Mouse (Mus musculus): Measurements from ENCODE around the gene Bcl2l13. TPM values are rescaled to one million over a fixed set of nuclear protein-coding genes. Genes with fewer than 3 reads are reported as not detected.

Bcl2l13 gene
- total and polyA plus RNA-seq, 3 experiments: 43.7 to 49.9 TPM; not detected in 1

DNA sequence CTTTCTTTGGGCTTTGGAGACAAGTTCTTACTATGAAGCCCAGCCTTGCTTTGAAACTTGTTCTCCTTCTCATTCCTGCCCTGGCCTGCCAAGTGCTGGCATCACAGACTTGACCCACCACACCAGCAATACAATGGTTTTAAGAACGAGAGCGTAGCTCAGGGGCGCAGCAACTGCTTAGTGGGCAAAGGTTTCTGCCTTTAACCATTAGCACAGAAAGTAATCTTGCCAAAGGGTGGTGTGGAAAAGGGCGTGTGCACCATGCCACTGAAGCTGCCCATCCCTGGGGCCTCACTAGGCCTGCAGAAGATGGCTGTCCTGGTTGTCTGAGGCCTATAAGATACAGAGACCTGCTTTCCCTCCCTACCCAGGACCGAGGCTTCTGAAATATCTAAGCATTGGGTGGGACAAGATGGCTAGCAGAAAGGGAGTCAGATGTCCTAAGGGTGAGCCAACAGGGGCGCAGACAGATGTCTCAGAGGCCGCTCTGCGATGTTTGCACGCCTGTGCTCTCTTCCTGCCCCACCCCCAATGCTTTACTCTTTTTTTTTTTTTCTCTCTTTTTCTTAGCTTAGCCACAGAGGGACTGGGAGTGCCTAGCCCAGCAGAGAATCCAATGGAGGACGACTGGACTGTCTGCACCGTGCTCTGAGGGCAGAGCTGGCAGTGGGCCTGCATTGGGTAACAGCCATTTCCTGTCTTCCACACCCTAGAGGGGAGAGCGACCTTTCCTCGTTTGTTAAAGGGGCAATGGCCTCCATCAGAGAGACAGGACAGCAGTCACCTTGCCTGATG lies 75.4 kb downstream of the Bcl2l13 start:
- Histone ChIP-seq H3K9ac (ENCODE audit: control insufficient read depth, low read depth, low read length, poor library complexity, severe bottlenecking) (no peak overlapping the region), H3K79me2 (ENCODE audit: control insufficient read depth, insufficient read depth, low read length, poor library complexity) (peaks cover 21% of the 10 kb centered on the region), H3K9me3 (replicated peaks; ENCODE audit: insufficient read depth, low read length) (no peaks in the 10 kb centered on the region), H3K4me3 (ENCODE audit: control insufficient read depth in 1 of 2, insufficient read depth in 1 of 2, low read depth in 2 of 2, low read length in 2 of 2) (no peak overlapping the region), H3K4me1 (ENCODE audit: control insufficient read depth in 1 of 2, insufficient read depth in 2 of 2, low read length in 2 of 2) (peaks cover 29 to 77% of the 10 kb centered on the region in 2 experiments), H3K27me3 (ENCODE audit: control insufficient read depth in 1 of 2, insufficient read depth in 2 of 2, low read length in 2 of 2) (no peaks in the 10 kb centered on the region), H3K36me3 (ENCODE audit: control insufficient read depth in 1 of 2, insufficient read depth in 2 of 2, low read length in 2 of 2) (peaks cover 2 to 61% of the 10 kb centered on the region in 2 experiments), H3K27ac (ENCODE audit: control insufficient read depth, low read depth, low read length) (no peak overlapping the region)
- DNase-seq (ENCODE audit: low read depth, low spot score): no peak
- TF ChIP-seq TAL1 (IDR thresholded peaks at IDR 0.05; ENCODE audit: low read length): no peak
- peak; percentile 63; the same call in 1 of the 2 replicates for TF ChIP-seq ZNF384 (IDR thresholded peaks at IDR 0.05; ENCODE audit: low read depth, low read length)

DNA sequence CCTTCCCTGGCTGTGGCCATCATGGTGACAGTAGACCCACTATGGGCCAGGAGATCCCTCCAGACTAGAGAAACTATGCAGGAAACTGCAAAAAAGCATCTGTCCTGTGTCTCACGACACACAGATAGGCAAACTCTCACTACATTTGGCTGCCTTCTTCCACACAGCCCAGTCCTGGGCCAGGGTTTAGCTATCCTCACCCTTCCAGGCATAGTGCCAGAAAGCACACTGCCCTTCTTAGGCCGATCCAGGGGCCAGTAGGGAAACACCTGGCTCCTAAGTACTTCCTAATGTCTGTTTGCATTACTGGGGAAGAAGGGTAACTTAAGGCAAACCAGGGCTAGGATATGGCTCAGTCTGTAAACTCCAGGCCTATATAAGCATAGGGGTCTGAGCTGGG lies 76.9 kb downstream of the Bcl2l13 start:
- DNase-seq (ENCODE audit: low read depth, low spot score): no peak
- no peak overlapping the region for H3K4me3 ChIP-seq (ENCODE audit: control insufficient read depth in 1 of 2, insufficient read depth in 1 of 2, low read depth in 2 of 2, low read length in 2 of 2)
- H3K9ac ChIP-seq (ENCODE audit: control insufficient read depth, low read depth, low read length, poor library complexity, severe bottlenecking): no peak overlapping the region
- peaks cover 21% of the 10 kb centered on the region for H3K79me2 ChIP-seq (ENCODE audit: control insufficient read depth, insufficient read depth, low read length, poor library complexity)
- H3K36me3 ChIP-seq (ENCODE audit: control insufficient read depth in 1 of 2, insufficient read depth in 2 of 2, low read length in 2 of 2): peaks cover 0 to 55% of the 10 kb centered on the region in 2 experiments; a peak in 2 of 4 replicates
- no peaks in the 10 kb centered on the region for H3K9me3 ChIP-seq (replicated peaks; ENCODE audit: insufficient read depth, low read length)
- no peaks in the 10 kb centered on the region for H3K27me3 ChIP-seq (ENCODE audit: control insufficient read depth in 1 of 2, insufficient read depth in 2 of 2, low read length in 2 of 2)
- peaks cover 29 to 69% of the 10 kb centered on the region in 2 experiments for H3K4me1 ChIP-seq (ENCODE audit: control insufficient read depth in 1 of 2, insufficient read depth in 2 of 2, low read length in 2 of 2)
- H3K27ac ChIP-seq (ENCODE audit: control insufficient read depth, low read depth, low read length): no peak overlapping the region
- TF ChIP-seq ZNF384 (IDR thresholded peaks at IDR 0.05; ENCODE audit: low read depth, low read length) (no peak), MYC (IDR thresholded peaks at IDR 0.05; ENCODE audit: low read depth, low read length) (no peak), TBP (IDR thresholded peaks at IDR 0.05; ENCODE audit: low read depth, low read length) (no peak), GATA1 (IDR thresholded peaks at IDR 0.05; ENCODE audit: low read depth, low read length) (no peak), POLR2A (IDR thresholded peaks at IDR 0.05; ENCODE audit: control insufficient read depth in 1 of 2, insufficient read depth in 1 of 2, low read depth in 1 of 2, low read length in 2 of 2, poor library complexity in 1 of 2) (no peak), NRF1 (IDR thresholded peaks at IDR 0.05; ENCODE audit: insufficient read depth, low read depth, low read length, poor library complexity, severe bottlenecking) (no peak), UBTF (IDR thresholded peaks at IDR 0.05; ENCODE audit: borderline replicate concordance, insufficient read depth, low read depth, low read length) (no peak), ELF1 (IDR thresholded peaks at IDR 0.05; ENCODE audit: low read depth, low read length) (no peak), MAZ (IDR thresholded peaks at IDR 0.05; ENCODE audit: low read depth, low read length) (no peak), TCF12 (IDR thresholded peaks at IDR 0.05; ENCODE audit: low read depth, low read length) (no peak)

DNA sequence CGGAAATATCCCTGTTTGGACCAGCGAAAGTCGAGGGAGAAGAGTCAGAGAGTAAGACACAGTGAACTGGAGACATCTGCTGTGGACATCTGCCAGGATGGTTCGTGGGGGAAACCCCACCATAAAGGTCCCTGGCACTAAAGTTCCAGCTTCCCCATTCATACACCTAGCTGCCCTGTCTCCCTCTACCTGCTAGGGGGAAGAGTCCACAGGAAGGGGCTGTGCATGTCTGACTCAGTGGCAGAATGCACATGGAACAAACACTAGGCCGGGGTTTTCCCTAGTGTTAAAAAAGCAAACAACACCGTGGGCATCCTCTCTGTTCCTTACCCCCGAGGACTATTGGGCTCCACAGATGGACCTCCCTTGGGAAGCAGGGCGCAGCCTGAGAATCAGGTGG lies 77.8 kb downstream of the Bcl2l13 start:
- Histone ChIP-seq H3K27ac (ENCODE audit: control insufficient read depth, low read depth, low read length) (peak overlapping the region; percentile 14; the same call in 1 of the 2 replicates), H3K4me1 (ENCODE audit: control insufficient read depth in 1 of 2, insufficient read depth in 2 of 2, low read length in 2 of 2) (peaks cover 29 to 67% of the 10 kb centered on the region in 2 experiments), H3K79me2 (ENCODE audit: control insufficient read depth, insufficient read depth, low read length, poor library complexity) (peaks cover 21% of the 10 kb centered on the region), H3K36me3 (ENCODE audit: control insufficient read depth in 1 of 2, insufficient read depth in 2 of 2, low read length in 2 of 2) (peaks cover 0 to 58% of the 10 kb centered on the region in 2 experiments; a peak in 2 of 4 replicates), H3K4me3 (ENCODE audit: control insufficient read depth in 1 of 2, insufficient read depth in 1 of 2, low read depth in 2 of 2, low read length in 2 of 2) (no peak overlapping the region), H3K9ac (ENCODE audit: control insufficient read depth, low read depth, low read length, poor library complexity, severe bottlenecking) (no peak overlapping the region), H3K27me3 (ENCODE audit: control insufficient read depth in 1 of 2, insufficient read depth in 2 of 2, low read length in 2 of 2) (no peaks in the 10 kb centered on the region), H3K9me3 (replicated peaks; ENCODE audit: insufficient read depth, low read length) (no peaks in the 10 kb centered on the region)
- peak; percentile 39 for DNase-seq (ENCODE audit: low read depth, low spot score)
- no peak for TF ChIP-seq MAFK (IDR thresholded peaks at IDR 0.05; ENCODE audit: borderline replicate concordance, low read depth, low read length)
- TF ChIP-seq TAL1 (IDR thresholded peaks at IDR 0.05; ENCODE audit: low read length): 0 out of 2 replicates have a peak, but pooled peaks have one; percentile 6
- no peak for TF ChIP-seq POLR2AphosphoS5 (IDR thresholded peaks at IDR 0.05; ENCODE audit: borderline replicate concordance, low read depth, low read length)
- no peak for TF ChIP-seq HCFC1 (IDR thresholded peaks at IDR 0.05; ENCODE audit: low read depth, low read length)
- no peak for TF ChIP-seq ZC3H11A (IDR thresholded peaks at IDR 0.05; ENCODE audit: low read depth, low read length)
- no peak for TF ChIP-seq SIN3A (IDR thresholded peaks at IDR 0.05; ENCODE audit: low read length)
- no peak for TF ChIP-seq ZKSCAN1 (IDR thresholded peaks at IDR 0.05; ENCODE audit: low read depth, low read length)
- no peak for TF ChIP-seq E2F4 (IDR thresholded peaks at IDR 0.05; ENCODE audit: borderline replicate concordance, low read depth, low read length)
- no peak for TF ChIP-seq KAT2A (conservative IDR thresholded peaks at IDR 0.05; ENCODE audit: low read depth, low read length)
- no peak for TF ChIP-seq ZMIZ1 (IDR thresholded peaks at IDR 0.05; ENCODE audit: low read depth, low read length)
- no peak for TF ChIP-seq MYB (IDR thresholded peaks at IDR 0.05; ENCODE audit: low read depth, low read length)
- TF ChIP-seq NRF1 (IDR thresholded peaks at IDR 0.05; ENCODE audit: insufficient read depth, low read depth, low read length, poor library complexity, severe bottlenecking): no peak
- 0 out of 2 replicates have a peak, but pooled peaks have one; percentile 11 for TF ChIP-seq ETS1 (IDR thresholded peaks at IDR 0.05; ENCODE audit: low read depth, low read length)
- no peak for TF ChIP-seq GABPA (IDR thresholded peaks at IDR 0.05; ENCODE audit: low read depth, low read length)
- no peak for TF ChIP-seq ELF1 (IDR thresholded peaks at IDR 0.05; ENCODE audit: low read depth, low read length)

Measured in MEL (cell line).